Comparison of ENCODE assay signal across 8 mouse cellular contexts in the genomic region with DNA sequence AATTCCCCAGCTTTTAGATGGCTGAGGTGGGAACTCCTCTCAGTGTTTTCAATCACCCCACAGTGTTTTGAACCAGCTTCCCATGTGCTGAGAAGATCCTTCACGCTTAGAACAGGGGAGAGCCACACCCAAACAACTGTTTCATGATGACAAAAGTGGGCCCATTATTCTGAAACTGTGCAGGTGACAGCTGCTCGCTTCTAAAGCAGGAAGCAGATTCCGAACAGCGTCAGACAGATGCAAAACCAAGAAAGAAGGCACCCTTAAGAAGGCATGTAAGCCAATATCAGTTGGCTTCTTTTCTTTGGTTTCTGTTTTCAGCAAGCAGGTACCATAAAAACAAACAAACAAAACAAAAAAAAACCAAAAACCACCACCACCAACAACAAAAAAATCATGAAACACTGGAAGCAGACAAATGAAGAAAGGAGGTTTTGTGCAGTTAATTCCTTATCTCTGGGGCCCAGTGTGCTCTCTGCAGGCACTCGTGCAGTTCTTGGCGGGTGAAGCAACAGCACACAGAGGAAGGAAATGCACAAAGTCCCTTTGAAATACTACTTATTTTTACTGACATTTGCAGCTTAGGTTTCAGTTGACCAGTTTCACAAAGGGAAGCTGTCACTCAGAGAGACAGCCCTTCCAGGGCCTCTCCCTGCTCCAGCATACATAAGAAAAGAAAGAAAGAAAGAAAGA. TPM values are rescaled to one million over a fixed set of nuclear protein-coding genes. Genes with fewer than 3 reads are reported as not detected.
A peak's percentile ranks its signal among the peaks of the same experiment; 100 is the strongest.
DNase-seq lines count a peak whose midpoint lies in the region; ATAC-seq and TF ChIP-seq lines count a peak whose summit lies in the region.

No protein-coding gene starts in this region.

- no peak overlapping the region for H3K4me2 ChIP-seq in midbrain, embryonic 14.5 days (ENCODE audit: low read length)
- no peak overlapping the region for H3K4me2 ChIP-seq in midbrain, postnatal 0 days (ENCODE audit: low read depth, low read length, poor library complexity, severe bottlenecking)
- H3K4me2 ChIP-seq in midbrain, embryonic 13.5 days (replicated peaks), result no peak overlapping the region

- ATAC-seq in midbrain, embryonic 14.5 days (ENCODE audit: low FRiP score, low TSS enrichment), result no peak
- ATAC-seq in midbrain, postnatal 0 days (ENCODE audit: low FRiP score), result no peak
- peak; percentile 74 for ATAC-seq in erythroid progenitor cell, adult 5-6 weeks (replicated peaks; ENCODE audit: low FRiP score, poor library complexity, severe bottlenecking)
- ATAC-seq in midbrain, embryonic 13.5 days, result no peak

- no peaks in the 10 kb centered on the region for H3K9me3 ChIP-seq in midbrain, embryonic 14.5 days (ENCODE audit: control insufficient read depth, low read length)
- H3K9me3 ChIP-seq in midbrain, postnatal 0 days (ENCODE audit: low read length), result no peaks in the 10 kb centered on the region
- no peaks in the 10 kb centered on the region for H3K9me3 ChIP-seq in midbrain, embryonic 13.5 days

- no peaks in the 10 kb centered on the region for H3K27me3 ChIP-seq in midbrain, embryonic 14.5 days (ENCODE audit: control insufficient read depth, insufficient read depth, low read length)
- no peaks in the 10 kb centered on the region for H3K27me3 ChIP-seq in midbrain, postnatal 0 days (ENCODE audit: insufficient read depth, low read length)
- no peaks in the 10 kb centered on the region for H3K27me3 ChIP-seq in midbrain, embryonic 13.5 days

- H3K4me1 ChIP-seq in midbrain, embryonic 14.5 days (ENCODE audit: control insufficient read depth, insufficient read depth, low read length), result no peaks in the 10 kb centered on the region
- no peaks in the 10 kb centered on the region for H3K4me1 ChIP-seq in midbrain, postnatal 0 days (ENCODE audit: insufficient read depth, low read length)
- H3K4me1 ChIP-seq in midbrain, embryonic 13.5 days (replicated peaks), result peaks cover 12% of the 10 kb centered on the region; the same call in 1 of the 2 replicates

- WGBS in midbrain, embryonic 14.5 days, result 41% methylated on average over 6 of the region's 6 CpGs
- WGBS in midbrain, postnatal 0 days, result 42% methylated on average over 6 of the region's 6 CpGs
- WGBS in midbrain, embryonic 13.5 days, result 48% methylated on average over 6 of the region's 6 CpGs

- H3K27ac ChIP-seq in midbrain, embryonic 14.5 days (replicated peaks; ENCODE audit: low read depth, low read length), result no peak overlapping the region
- H3K27ac ChIP-seq in midbrain, postnatal 0 days (ENCODE audit: low read depth, low read length), result no peak overlapping the region
- no peak overlapping the region for H3K27ac ChIP-seq in midbrain, embryonic 13.5 days

- peak; percentile 30 for DNase-seq in midbrain, embryonic 14.5 days
- no peak for DNase-seq in midbrain, postnatal 0 days (ENCODE audit: low spot score)
- DNase-seq in lung, postnatal 25 days (ENCODE audit: low spot score), result peak; percentile 31
- peak; percentile 53 to 75 for DNase-seq in thymus, postnatal 36 days
- DNase-seq in kidney, adult 18-20 months, result no peak
- no peak for DNase-seq in right cerebral cortex, postnatal 25 days

- H3K4me3 ChIP-seq in midbrain, embryonic 14.5 days (replicated peaks; ENCODE audit: low read depth, low read length), result no peak overlapping the region
- H3K4me3 ChIP-seq in midbrain, postnatal 0 days (ENCODE audit: low read depth, low read length), result no peak overlapping the region
- H3K4me3 ChIP-seq in midbrain, embryonic 13.5 days (replicated peaks), result no peak overlapping the region

- H3K9ac ChIP-seq in midbrain, embryonic 14.5 days (replicated peaks; ENCODE audit: low read length), result no peak overlapping the region
- no peak overlapping the region for H3K9ac ChIP-seq in midbrain, postnatal 0 days (replicated peaks; ENCODE audit: low read length, poor library complexity, severe bottlenecking)
- H3K9ac ChIP-seq in midbrain, embryonic 13.5 days (replicated peaks), result no peak overlapping the region

- no peaks in the 10 kb centered on the region for H3K36me3 ChIP-seq in midbrain, embryonic 14.5 days (ENCODE audit: control insufficient read depth, insufficient read depth, low read length)
- no peaks in the 10 kb centered on the region for H3K36me3 ChIP-seq in midbrain, postnatal 0 days (ENCODE audit: insufficient read depth, low read length)
- no peaks in the 10 kb centered on the region for H3K36me3 ChIP-seq in midbrain, embryonic 13.5 days

- no peak for TF ChIP-seq CTCF in midbrain, postnatal 0 days (IDR thresholded peaks at IDR 0.05)

RNA-seq across cellular contexts. Expression of a gene that starts 33.9 kb away (rescaled TPM):
- 2.3 and 3.1 TPM in 2 replicates for polyA plus RNA-seq in midbrain, embryonic 14.5 days (2014; fragmentation: Nextera tagmentation; extraction: Ambion mirVana)
- 5.4 and 6.2 TPM in 2 replicates for total RNA-seq in midbrain, postnatal 0 days (2014; rRNA removed)
- polyA plus RNA-seq in midbrain, postnatal 0 days (2015; fragmentation: Nextera tagmentation; extraction: Ambion mirVana), result 2.9 and 3.4 TPM in 2 replicates
- 51.5 and 61.6 TPM in 2 replicates for total RNA-seq in erythroid progenitor cell, adult 5-6 weeks (2015; ENCODE audit: low replicate concordance)
- total RNA-seq in erythroid progenitor cell, adult 5-6 weeks (2017; ENCODE audit: low replicate concordance), result 30.2 and 31.8 TPM in 2 replicates
- polyA plus RNA-seq in midbrain, embryonic 13.5 days (2015; fragmentation: Nextera tagmentation; extraction: Ambion mirVana), result 1.5 and 2.1 TPM in 2 replicates

Comparison
In these comparisons a context has a peak if more than half of its experiments do, and no peak if none do; other contexts are left out.
1. DNase-seq: peak in midbrain, embryonic 14.5 days (single experiment), lung, postnatal 25 days (single experiment) and thymus, postnatal 36 days (2 of 2); none in midbrain, postnatal 0 days (single experiment), kidney, adult 18-20 months (single experiment) and right cerebral cortex, postnatal 25 days (single experiment).